Mouse (Mus musculus): ENCODE results near the gene Dna2.
A peak's percentile ranks its signal among the peaks of the same experiment; 100 is the strongest.
"Not testable (repeated sequence)": the region's sequence is repeated elsewhere in the genome, so short reads cannot be mapped to it uniquely, and the experiment has no call there.

Dna2 gene

GRCm38 (mm10) chr10:62946738-62947471 lies at the start of gene Dna2:
TSS of gene Dna2 (plus strand) at chr10:62947026.
- peak; percentile 87 for DNase-seq (ENCODE audit: low read depth, low spot score)

DNA sequence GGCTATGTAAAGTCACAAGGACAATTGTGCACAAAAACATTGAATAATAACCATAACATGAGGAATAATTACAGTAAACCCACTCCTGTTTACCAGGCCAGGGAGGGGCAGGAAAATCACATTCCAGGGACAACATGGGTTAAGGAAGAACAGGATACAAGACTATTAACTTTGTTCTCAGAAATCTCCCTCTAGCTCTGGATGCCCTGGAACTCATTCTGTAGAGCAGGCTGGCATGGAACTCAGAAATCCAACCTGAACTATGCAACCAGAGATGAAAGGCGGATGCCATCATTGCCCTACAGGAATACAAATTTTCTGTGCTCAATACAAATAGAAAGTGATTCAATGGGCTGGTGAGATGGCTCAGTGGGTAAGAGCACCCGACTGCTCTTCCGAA lies 49.4 kb upstream of the Dna2 start:
- no peak for DNase-seq (ENCODE audit: low read depth, low spot score)

DNA sequence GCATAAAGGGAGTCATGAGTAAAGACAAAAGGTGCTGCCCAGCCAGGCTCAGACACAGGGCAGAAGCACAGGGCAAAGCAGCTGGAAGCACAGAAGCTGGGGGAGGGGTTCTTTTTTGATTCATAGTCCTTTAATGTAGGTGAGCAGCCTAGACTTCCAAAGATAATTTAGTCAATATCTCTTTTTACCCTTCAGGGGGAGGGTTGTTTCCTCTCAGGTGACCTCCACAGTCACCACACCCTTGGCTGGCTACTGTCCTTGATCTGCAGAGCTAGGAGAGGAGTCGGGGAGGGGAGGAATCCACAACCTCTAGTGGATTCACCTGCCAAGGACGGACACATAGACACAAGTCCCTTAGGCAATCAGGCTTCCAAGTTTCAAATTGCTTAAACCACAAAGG lies 48.8 kb upstream of the Dna2 start:
- DNase-seq (ENCODE audit: low read depth, low spot score): no peak

DNA sequence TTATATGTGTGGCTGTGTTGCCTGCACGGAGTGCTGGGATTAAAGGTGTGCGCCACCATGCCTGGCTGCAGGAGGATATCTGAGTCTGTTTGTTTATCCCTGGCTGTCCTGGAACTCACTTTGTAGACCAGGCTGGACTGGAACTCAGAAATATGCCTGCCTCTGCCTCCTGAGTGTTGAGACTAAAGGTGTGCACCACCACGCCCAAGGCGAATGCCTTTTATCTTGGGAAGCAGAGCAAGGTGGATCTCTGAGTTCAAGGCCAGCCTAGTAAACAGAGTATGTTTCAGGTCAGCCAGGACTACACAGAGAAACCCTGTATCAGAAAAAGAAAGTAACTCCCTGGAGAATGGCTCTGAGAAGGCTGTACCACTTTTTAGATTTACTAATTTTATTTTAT lies 46.7 kb upstream of the Dna2 start:
- DNase-seq (ENCODE audit: low read depth, low spot score): no peak

DNA sequence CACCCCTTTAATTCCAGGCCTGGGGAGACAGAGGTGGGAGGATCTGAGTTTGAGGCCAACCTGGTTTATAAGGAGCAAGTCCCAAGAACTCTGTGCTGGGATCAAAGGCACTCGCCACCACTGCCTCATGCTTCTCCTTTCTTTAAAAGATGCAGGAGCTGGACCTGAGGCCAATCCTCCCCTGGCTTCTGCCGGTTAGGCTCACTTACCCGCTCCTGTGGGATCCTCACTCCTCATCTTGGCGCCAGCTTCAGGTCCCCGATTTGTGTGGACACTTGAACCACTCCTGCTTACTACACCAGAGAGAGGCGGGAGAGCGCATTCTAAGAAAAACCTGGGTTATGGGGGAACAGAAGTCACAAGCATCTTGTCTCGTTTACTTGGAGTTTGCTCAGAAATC lies 45.0 kb upstream of the Dna2 start:
- DNase-seq (ENCODE audit: low read depth, low spot score): no peak

DNA sequence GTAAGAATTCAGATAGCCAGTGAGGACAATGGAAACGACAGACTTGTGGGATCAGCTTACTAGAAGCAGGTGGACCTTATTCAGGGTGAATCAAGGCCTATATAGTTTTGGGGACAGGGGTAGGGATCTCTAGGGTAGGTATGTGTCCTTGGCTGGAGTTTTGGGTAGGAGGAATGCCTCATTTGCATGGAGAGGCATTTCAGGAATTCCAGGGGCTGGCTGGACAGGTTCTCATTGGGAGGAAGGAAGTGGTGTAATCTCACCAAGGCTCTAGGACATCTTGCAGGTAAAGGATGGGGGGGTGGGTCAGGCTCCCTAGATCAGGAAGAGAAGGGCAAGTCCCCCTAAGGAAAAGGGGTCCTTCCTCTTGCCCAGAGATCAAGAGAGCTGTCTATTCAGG lies 44.0 kb upstream of the Dna2 start:
- no peak for DNase-seq (ENCODE audit: low read depth, low spot score)

DNA sequence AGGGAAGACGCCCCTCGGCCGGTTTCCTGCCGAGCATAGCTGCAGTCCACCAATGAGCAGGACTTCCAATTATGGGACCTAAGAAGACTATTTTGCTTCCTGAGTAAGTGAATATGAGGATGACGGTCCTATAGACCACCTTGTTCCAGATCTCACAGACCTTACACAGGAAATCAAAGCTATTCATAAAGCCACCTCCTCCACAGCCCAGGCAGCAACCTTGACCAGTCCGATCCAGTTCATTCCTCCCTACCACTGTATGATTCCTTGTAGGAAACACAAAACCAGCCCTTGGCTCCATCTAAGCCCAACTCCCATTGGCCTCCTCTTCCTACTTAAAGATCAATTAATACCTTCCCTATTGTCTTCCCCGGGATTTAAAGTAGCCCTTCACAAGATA lies 40.5 kb upstream of the Dna2 start:
- DNase-seq (ENCODE audit: low read depth, low spot score): no peak

GRCm38 (mm10) chr10:62908896-62909295 lies 37.9 kb upstream of the Dna2 start, which contains the start of gene Tet1:
TSS of gene Tet1 (minus strand) at chr10:62908996.
- not testable (repeated sequence) for DNase-seq (ENCODE audit: low read depth, low spot score)

GRCm38 (mm10) chr10:62911120-62911519 lies 35.7 kb upstream of the Dna2 start:
- no peak for DNase-seq (ENCODE audit: low read depth, low spot score)

- no peak for DNase-seq (ENCODE audit: low read depth, low spot score)
Measured at GRCm38 (mm10) chr10:62918985-62919384, 27.8 kb upstream of the Dna2 start.

- DNase-seq (ENCODE audit: low read depth, low spot score): peak; percentile 91
Measured at GRCm38 (mm10) chr10:62919925-62920765, 26.7 kb upstream of the Dna2 start, which contains the start of gene Slc25a16. TSS of gene Slc25a16 (plus strand) at chr10:62920633.

DNA sequence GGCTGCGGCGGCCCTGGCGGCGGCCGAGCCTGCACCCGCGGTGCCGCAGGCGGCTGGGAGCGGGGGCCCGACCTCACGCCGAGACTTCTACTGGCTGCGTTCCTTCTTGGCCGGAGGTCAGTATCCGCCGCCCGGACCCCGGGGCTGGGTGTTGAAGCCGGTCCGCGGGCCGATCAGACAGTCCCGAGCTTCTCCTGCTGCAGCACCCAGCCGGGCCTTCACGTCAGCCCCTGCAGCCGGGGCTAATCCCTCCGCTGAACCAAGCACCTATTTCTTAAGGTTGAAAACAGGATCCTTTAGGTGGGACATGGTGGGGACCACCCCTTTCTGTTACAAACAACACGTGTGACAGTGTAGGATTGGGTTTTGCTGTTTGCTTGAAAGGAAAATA lies 26.1 kb upstream of the Dna2 start:
- no peak for DNase-seq (ENCODE audit: low read depth, low spot score)

GRCm38 (mm10) chr10:62924096-62924635 lies 22.7 kb upstream of the Dna2 start:
- DNase-seq (ENCODE audit: low read depth, low spot score): no peak

- peak; percentile 24 for DNase-seq (ENCODE audit: low read depth, low spot score)
Measured at GRCm38 (mm10) chr10:62932381-62932780, 14.4 kb upstream of the Dna2 start.

- peak; percentile 23 for DNase-seq (ENCODE audit: low read depth, low spot score)
Measured at GRCm38 (mm10) chr10:62944975-62945580, 1.7 kb upstream of the Dna2 start.

DNA sequence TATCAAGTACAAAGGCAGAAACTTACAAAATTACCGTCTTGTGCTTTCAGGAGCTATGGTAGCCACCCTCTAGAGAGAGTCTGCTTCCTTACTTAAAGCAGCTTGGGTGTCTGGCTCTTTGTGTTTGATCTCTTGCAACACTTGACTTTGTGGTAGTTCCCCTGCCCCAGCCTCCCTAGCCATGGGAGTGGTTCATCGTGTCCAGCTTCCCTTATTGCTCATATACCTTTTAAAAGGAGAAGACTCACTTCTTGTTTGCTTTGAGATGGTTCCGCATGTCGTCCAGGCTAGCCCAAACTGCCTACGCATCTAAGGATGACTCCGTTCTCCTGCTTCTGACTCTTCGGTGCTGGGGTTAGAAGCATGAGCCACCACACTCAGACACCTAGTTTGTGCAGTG lies 1.7 kb downstream of the Dna2 start:
- no peak for DNase-seq (ENCODE audit: low read depth, low spot score)

- no peak for DNase-seq (ENCODE audit: low read depth, low spot score)
Measured at GRCm38 (mm10) chr10:62963956-62964355, 17.1 kb downstream of the Dna2 start.

DNA sequence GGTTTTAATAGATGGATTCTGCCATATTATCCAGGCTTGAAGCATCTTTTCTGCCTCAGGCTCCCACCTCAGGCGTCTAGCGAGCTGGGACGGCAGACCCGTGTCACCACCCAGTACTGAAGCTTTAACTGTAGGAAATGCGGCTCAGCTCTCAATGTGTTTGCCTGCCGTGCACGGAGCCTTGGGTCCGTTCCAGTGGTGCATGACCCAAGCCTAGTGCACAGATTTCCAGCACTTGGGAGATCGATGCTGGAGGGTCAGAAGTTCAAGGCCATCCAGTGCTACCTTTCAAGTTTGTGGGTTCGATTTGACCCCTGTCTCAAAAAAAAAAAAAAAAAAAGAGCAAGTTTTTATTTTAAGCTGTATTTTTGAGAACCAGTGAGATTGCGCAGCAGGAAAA lies 19.0 kb downstream of the Dna2 start:
- DNase-seq (ENCODE audit: low read depth, low spot score): no peak

GRCm38 (mm10) chr10:62966291-62966690 lies 19.5 kb downstream of the Dna2 start:
- DNase-seq (ENCODE audit: low read depth, low spot score): no peak

- no peak for DNase-seq (ENCODE audit: low read depth, low spot score)
Measured at GRCm38 (mm10) chr10:62971821-62972220, 25.0 kb downstream of the Dna2 start.

GRCm38 (mm10) chr10:62979667-62980038 lies 32.8 kb downstream of the Dna2 start:
- DNase-seq (ENCODE audit: low read depth, low spot score): no peak

Measured in CD4-positive, CD25-positive, alpha-beta regulatory T cell, adult 2 months (primary cell).